Mouse (Mus musculus) forebrain, embryonic 16.5 days (tissue): ENCODE results near the gene Zmym4. TPM values are rescaled to one million over a fixed set of nuclear protein-coding genes. Genes with fewer than 3 reads are reported as not detected.
A peak's percentile ranks its signal among the peaks of the same experiment; 100 is the strongest.
"Not testable (repeated sequence)": the region's sequence is repeated elsewhere in the genome, so short reads cannot be mapped to it uniquely, and the experiment has no call there.

Source experiments
- ATAC-seq: fragments of 200-750 bp; cut with Nextera tagmentation; 2 replicates; pipeline ENCODE4 v1.8.0; 2017; ENCODE audit warnings: mild to moderate bottlenecking, moderate library complexity
- H3K27ac ChIP-seq: fragments of 300-500 bp; sonication (generic); 2 replicates; pipeline ENCODE4 v1.5.1; 2014; ENCODE audit warnings: low read length, control low read depth
- H3K27me3 ChIP-seq: fragments of 300-500 bp; sonication (generic); replicated peaks from 2 replicates; pipeline ENCODE4 v1.6.1; 2014; ENCODE audit warnings: low read length; ENCODE audit not compliant: control insufficient read depth, insufficient read depth
- H3K36me3 ChIP-seq: fragments of 300-500 bp; sonication (generic); 2 replicates; pipeline ENCODE4 v1.6.1; 2014; ENCODE audit not compliant: control insufficient read depth, insufficient read depth
- H3K4me1 ChIP-seq: fragments of 300-500 bp; sonication (generic); replicated peaks from 2 replicates; pipeline ENCODE4 v1.6.1; 2014; ENCODE audit warnings: low read length; ENCODE audit not compliant: control insufficient read depth, insufficient read depth
- H3K4me2 ChIP-seq: fragments of 300-500 bp; sonication (generic); 2 replicates; pipeline ENCODE4 v1.6.1; 2014; ENCODE audit warnings: mild to moderate bottlenecking, low read length, control low read depth
- H3K4me3 ChIP-seq: fragments of 300-500 bp; sonication (generic); replicated peaks from 2 replicates; pipeline ENCODE4 v1.5.1; 2014; ENCODE audit warnings: mild to moderate bottlenecking, low read length, control low read depth
- H3K9ac ChIP-seq: fragments of 300-500 bp; sonication (generic); replicated peaks from 2 replicates; pipeline ENCODE4 v1.6.1; 2014; ENCODE audit warnings: low read depth, low read length, control low read depth
- H3K9me3 ChIP-seq: fragments of 300-500 bp; sonication (generic); 2 replicates; pipeline ENCODE4 v1.6.1; 2016; ENCODE audit warnings: low read length; ENCODE audit not compliant: control insufficient read depth
- WGBS: fragments of 180-500 bp; shearing (Covaris S2); extraction: QIAGEN DNeasy Blood & Tissue Kit; methylation state at CpG from one replicate; pipeline ENCODE4 v1.1.7; 2014; 5-methylcytosine and 5-hydroxymethylcytosine counted together
- polyA plus RNA-seq: library from polyadenylated mRNA; unstranded; fragments of >200 nt; fragmentation: Nextera tagmentation; extraction: Ambion mirVana; gene quantifications from 2 replicates; pipeline ENCODE4 v1.2.1, GENCODE M21; 2015

The Zmym4 gene
- 30.6 and 31.1 TPM in 2 replicates for polyA plus RNA-seq

DNA sequence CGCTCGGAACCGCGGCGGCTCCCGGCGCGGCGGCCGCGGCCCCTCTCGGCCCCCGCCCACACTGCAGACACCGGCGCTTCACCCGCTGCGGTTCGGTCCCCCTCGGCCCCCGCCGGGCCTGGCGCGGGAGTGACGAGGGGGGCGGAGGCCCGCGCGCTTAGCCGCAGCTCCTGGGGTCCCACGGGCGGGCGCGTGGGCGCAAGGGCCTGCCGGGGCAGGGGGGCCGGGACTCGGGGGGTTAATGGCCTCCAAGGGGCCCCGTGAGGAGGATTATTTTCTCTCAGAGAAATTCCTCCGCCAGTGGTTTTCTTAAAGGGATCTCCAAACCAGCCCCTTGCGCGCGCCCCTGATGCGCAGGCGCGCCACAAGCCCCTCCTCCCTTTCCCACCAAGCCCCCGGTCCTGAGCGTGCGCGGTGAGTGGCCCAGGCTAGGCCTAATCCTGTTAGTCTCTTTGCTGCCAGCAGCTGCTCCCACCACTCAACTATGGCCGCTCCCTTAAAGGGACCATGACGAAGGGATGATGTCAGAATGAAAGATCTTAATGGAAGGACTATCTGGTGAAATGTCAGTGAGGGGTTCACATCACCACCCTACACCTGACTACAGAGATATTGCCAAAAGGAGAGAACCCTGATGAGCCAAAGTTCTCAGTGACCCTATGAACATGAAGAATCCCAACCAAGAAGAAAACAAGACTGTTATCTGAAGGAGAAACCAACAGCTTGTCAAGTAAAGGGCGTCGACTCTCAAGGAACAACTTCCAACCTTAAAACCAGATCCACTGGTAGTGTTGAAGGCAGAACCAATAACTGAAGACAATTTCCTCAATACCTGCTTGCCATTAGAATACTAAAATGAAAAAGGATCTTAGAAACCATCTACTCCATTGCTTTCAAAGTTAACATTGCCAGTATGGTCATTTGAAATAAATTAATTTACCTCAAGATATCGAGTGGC, at the start of gene Zmym4:
Gene Zmym4, minus strand, starts transcription at position 272 of the 958 bp plus-strand sequence.
- H3K9ac ChIP-seq = peak within 1 kb of the TSS; percentile 95
- peak within 1 kb of the TSS; percentile 98 for H3K27ac ChIP-seq
- 6% methylated on average over 49 of the region's 54 CpGs for WGBS
- no peaks in the 10 kb centered on the region for H3K9me3 ChIP-seq
- ATAC-seq = peak; percentile 99
- H3K27me3 ChIP-seq = 0 out of 2 replicates have a peak, but pooled peaks cover 2% of the 10 kb centered on the region
- H3K4me3 ChIP-seq = peak within 1 kb of the TSS; percentile 94
- H3K36me3 ChIP-seq = no peaks in the 10 kb centered on the region
- H3K4me2 ChIP-seq = peak within 1 kb of the TSS; percentile 92
- peaks cover 7% of the 10 kb centered on the region for H3K4me1 ChIP-seq

DNA sequence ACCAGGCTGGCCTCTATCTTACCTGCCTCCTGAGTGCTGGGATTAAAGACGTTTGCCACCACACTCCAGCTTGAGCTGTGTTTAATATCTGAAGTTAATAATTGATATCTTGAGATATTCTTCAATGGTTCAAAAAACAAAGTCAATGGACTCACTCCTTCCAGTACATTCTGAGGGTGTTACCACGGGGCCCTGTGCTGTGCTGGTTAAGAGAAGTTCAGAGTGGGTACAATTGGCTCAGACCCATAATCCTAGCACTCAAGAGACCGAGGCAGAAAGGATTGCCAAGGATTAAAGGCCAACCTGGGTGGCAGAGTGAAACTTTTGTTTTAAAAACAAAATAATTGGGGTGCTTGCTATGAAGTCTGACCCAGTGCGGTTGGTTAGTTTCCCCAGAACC, 48.4 kb upstream of the Zmym4 start:
- no peak for ATAC-seq
- Histone ChIP-seq H3K36me3 (no peaks in the 10 kb centered on the region), H3K9me3 (no peaks in the 10 kb centered on the region), H3K9ac (no peak overlapping the region), H3K4me1 (0 out of 2 replicates have a peak, but pooled peaks cover 2% of the 10 kb centered on the region), H3K27me3 (no peaks in the 10 kb centered on the region), H3K4me2 (no peak overlapping the region), H3K27ac (no peak overlapping the region), H3K4me3 (no peak overlapping the region)
- 75% methylated on average over 4 of the region's 4 CpGs for WGBS

GRCm38 (mm10) chr4:127015294-127015993, 47.5 kb upstream of the Zmym4 start:
- 14% methylated on average over 14 of the region's 26 CpGs for WGBS
- peak overlapping the region; percentile 44 for H3K4me2 ChIP-seq
- peak overlapping the region; percentile 41 for H3K4me3 ChIP-seq
- peak overlapping the region; percentile 60; the same call in 1 of the 2 replicates for H3K27ac ChIP-seq
- H3K36me3 ChIP-seq, H3K27me3 ChIP-seq, H3K4me1 ChIP-seq, H3K9me3 ChIP-seq: not testable (repeated sequence)
- peak; percentile 93 for ATAC-seq
- H3K9ac ChIP-seq = peak overlapping the region; percentile 44; the same call in 1 of the 2 replicates

DNA sequence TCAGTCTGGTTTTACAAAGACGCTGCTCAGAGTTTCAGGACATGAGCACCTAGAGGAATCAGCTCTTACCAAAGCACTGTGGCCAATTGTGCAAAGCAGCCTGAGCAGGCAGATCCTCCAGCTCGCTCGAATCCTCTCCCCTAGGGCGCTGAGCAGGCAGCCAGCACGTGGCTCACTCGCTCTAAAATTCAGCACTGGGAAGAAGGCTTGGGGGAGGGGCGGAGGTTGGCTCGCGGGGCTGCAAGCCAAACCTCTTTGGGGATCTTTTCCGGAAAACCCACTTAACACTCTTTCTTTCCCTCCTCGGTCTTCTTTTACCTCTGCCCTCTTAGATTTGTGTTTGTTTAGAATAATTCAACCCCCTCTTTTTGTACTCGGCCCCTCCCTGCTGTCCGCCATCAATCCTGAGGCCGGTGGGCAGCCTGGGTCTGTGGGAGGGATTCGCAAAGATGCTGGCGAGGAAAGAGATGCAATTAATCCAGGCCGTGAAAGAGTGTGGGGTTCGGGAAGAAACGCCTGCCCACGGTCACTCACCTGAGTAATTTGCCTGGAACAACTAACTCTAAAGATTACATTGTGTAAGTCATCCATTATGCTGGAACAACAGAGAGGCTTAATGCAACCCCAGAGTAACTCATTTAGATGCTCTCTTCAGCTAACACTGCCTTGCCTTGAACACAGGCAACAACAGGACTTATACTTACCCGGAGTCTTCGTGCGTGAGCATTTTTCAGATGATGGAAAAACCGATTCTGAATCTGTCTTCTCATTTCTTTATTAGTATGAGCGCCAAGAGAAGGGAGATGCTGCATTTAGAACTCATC, 37.4 kb upstream of the Zmym4 start:
- no peaks in the 10 kb centered on the region for H3K9me3 ChIP-seq
- 9% methylated on average over 25 of the region's 25 CpGs for WGBS
- no peaks in the 10 kb centered on the region for H3K27me3 ChIP-seq
- H3K36me3 ChIP-seq = no peaks in the 10 kb centered on the region
- ATAC-seq = peak; percentile 94
- peak overlapping the region; percentile 34 for H3K4me3 ChIP-seq
- peak overlapping the region; percentile 48 for H3K27ac ChIP-seq
- H3K4me2 ChIP-seq = peak overlapping the region; percentile 56
- peak overlapping the region; percentile 36 for H3K9ac ChIP-seq
- peaks cover 21% of the 10 kb centered on the region for H3K4me1 ChIP-seq

- H3K4me1 ChIP-seq = peaks cover 24% of the 10 kb centered on the region
- ATAC-seq = no peak
- no peaks in the 10 kb centered on the region for H3K36me3 ChIP-seq
- no peak overlapping the region; the same call in 1 of the 2 replicates for H3K9ac ChIP-seq
- no peaks in the 10 kb centered on the region for H3K9me3 ChIP-seq
- H3K27ac ChIP-seq = no peak overlapping the region
- H3K4me2 ChIP-seq = no peak overlapping the region; the same call in 1 of the 2 replicates
- no peaks in the 10 kb centered on the region for H3K27me3 ChIP-seq
- WGBS = 77% methylated on average over 3 of the region's 3 CpGs
- no peak overlapping the region for H3K4me3 ChIP-seq
Measured at GRCm38 (mm10) chr4:127004384-127004783, 36.4 kb upstream of the Zmym4 start.

GRCm38 (mm10) chr4:127000601-127001105, 32.7 kb upstream of the Zmym4 start:
- Histone ChIP-seq H3K9me3 (no peaks in the 10 kb centered on the region), H3K9ac (no peak overlapping the region), H3K27ac (no peak overlapping the region), H3K4me1 (peaks cover 19% of the 10 kb centered on the region), H3K4me3 (no peak overlapping the region), H3K36me3 (no peaks in the 10 kb centered on the region), H3K4me2 (0 out of 2 replicates have a peak overlapping the region, but pooled peaks have one; percentile 5), H3K27me3 (no peaks in the 10 kb centered on the region)
- 22% methylated on average over 8 of the region's 8 CpGs for WGBS
- ATAC-seq = no peak

GRCm38 (mm10) chr4:126999372-126999771, 31.4 kb upstream of the Zmym4 start:
- H3K9me3 ChIP-seq, ATAC-seq, H3K4me2 ChIP-seq, H3K9ac ChIP-seq, H3K36me3 ChIP-seq, H3K4me3 ChIP-seq, H3K27me3 ChIP-seq, H3K4me1 ChIP-seq, H3K27ac ChIP-seq: not testable (repeated sequence)
- WGBS = 95% methylated on average over 16 of the region's 16 CpGs

DNA sequence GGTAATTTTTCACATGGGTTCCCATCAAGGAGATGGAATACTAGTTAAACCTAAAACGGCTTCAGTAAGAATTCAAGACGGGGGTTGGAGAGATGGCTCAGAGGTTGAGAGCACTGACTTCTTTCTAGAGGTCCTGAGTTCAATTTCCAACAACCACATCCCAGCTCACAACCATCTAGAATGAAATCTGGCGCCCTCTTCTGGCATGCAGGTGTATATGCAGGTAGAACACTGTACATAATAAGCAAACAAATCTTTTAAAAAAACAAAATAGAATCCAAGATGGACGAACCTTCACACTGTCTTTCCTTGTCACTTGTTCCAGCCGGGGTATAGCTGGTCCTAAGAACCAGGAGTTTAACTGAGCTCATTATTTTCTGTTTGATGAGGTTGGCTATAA, 24.4 kb upstream of the Zmym4 start:
- no peak overlapping the region for H3K4me2 ChIP-seq
- H3K9me3 ChIP-seq = no peaks in the 10 kb centered on the region
- no peaks in the 10 kb centered on the region for H3K36me3 ChIP-seq
- H3K9ac ChIP-seq = no peak overlapping the region
- WGBS = 63% methylated on average over 5 of the region's 5 CpGs
- H3K27me3 ChIP-seq = no peaks in the 10 kb centered on the region
- H3K27ac ChIP-seq = no peak overlapping the region
- no peak overlapping the region for H3K4me3 ChIP-seq
- H3K4me1 ChIP-seq = no peaks in the 10 kb centered on the region
- ATAC-seq = no peak
